Mouse (Mus musculus) T-helper 1 cell (primary cell): Measurements from ENCODE around the gene Rrp12.
"Not testable (repeated sequence)": the region's sequence is repeated elsewhere in the genome, so short reads cannot be mapped to it uniquely, and the experiment has no call there.

Experiments used
- in situ Hi-C: fragments of 300-600 bp; cut with MboI, MseI; formaldehyde crosslinking; loops from one replicate; pipeline ENCODE4 v1.15.1; 2025; ENCODE audit warnings: high pct_unique_total_duplicates

Gene Rrp12

GRCm38 (mm10) chr19:41895460-41896318 is at the start of gene Rrp12:
Rrp12 (minus strand) TSS chr19:41896173.
- in situ Hi-C loops: no loop called here

GRCm38 (mm10) chr19:41943841-41944240 is 47.9 kb upstream of the Rrp12 start:
- in situ Hi-C loops: no loop called here

GRCm38 (mm10) chr19:41938539-41938938 is 42.6 kb upstream of the Rrp12 start:
- in situ Hi-C loops: loop anchor here (5.0 kb wide), 1 partner anchor 89 kb away; no protein-coding TSS in a partner anchor

GRCm38 (mm10) chr19:41935921-41936320 is 39.9 kb upstream of the Rrp12 start:
- in situ Hi-C loops: loop anchor here (5.0 kb wide), 1 partner anchor 91 kb away; no protein-coding TSS in a partner anchor

- in situ Hi-C loops: no loop called here
Measured at GRCm38 (mm10) chr19:41934124-41934523, 38.2 kb upstream of the Rrp12 start.

GRCm38 (mm10) chr19:41933179-41934086 is 37.5 kb upstream of the Rrp12 start, which contains the start of the genes Exosc1 and Zdhhc16:
Exosc1 (minus strand) TSS chr19:41933423.
Zdhhc16 (plus strand) TSS chr19:41933480.
- in situ Hi-C loops: no loop called here

- in situ Hi-C loops: no loop called here
Measured at GRCm38 (mm10) chr19:41932686-41933085, 36.7 kb upstream of the Rrp12 start.

GRCm38 (mm10) chr19:41920412-41921067 is 24.6 kb upstream of the Rrp12 start:
- in situ Hi-C loops: no loop called here

GRCm38 (mm10) chr19:41919471-41919870 is 23.5 kb upstream of the Rrp12 start:
- in situ Hi-C loops: no loop called here

- in situ Hi-C loops: no loop called here
Measured at GRCm38 (mm10) chr19:41916853-41917252, 20.9 kb upstream of the Rrp12 start.

GRCm38 (mm10) chr19:41915294-41915693 is 19.3 kb upstream of the Rrp12 start:
- in situ Hi-C loops: no loop called here

GRCm38 (mm10) chr19:41914592-41914882 is 18.6 kb upstream of the Rrp12 start:
- in situ Hi-C loops: not testable (repeated sequence)

- in situ Hi-C loops: no loop called here
Measured at GRCm38 (mm10) chr19:41913774-41914591, 18.0 kb upstream of the Rrp12 start.

- in situ Hi-C loops: no loop called here
Measured at GRCm38 (mm10) chr19:41912121-41913080, 16.4 kb upstream of the Rrp12 start.

- in situ Hi-C loops: no loop called here
Measured at GRCm38 (mm10) chr19:41911178-41912073, 15.5 kb upstream of the Rrp12 start, which contains the start of gene Pgam1. Pgam1 (plus strand) TSS chr19:41911923.

- in situ Hi-C loops: no loop called here
Measured at GRCm38 (mm10) chr19:41910396-41910795, 14.4 kb upstream of the Rrp12 start.

- in situ Hi-C loops: no loop called here
Measured at GRCm38 (mm10) chr19:41908736-41909135, 12.8 kb upstream of the Rrp12 start.

- in situ Hi-C loops: no loop called here
Measured at GRCm38 (mm10) chr19:41907079-41907760, 11.2 kb upstream of the Rrp12 start.
